Mouse (Mus musculus): ENCODE results near the gene Adgra3. TPM values are rescaled to one million over a fixed set of nuclear protein-coding genes. Genes with fewer than 3 reads are reported as not detected.

The Adgra3 gene
- total RNA-seq (2023): 1 to 10 TPM; 1.1 to 5.5 TPM

GRCm38 (mm10) chr5:50058421-50059286, at the start of gene Adgra3:
Adgra3 (minus strand) TSS chr5:50059006.

Data from monocyte, adult 59 days (primary cell).